Mouse (Mus musculus): ENCODE data around the gene Bbs12.

The Bbs12 gene

DNA sequence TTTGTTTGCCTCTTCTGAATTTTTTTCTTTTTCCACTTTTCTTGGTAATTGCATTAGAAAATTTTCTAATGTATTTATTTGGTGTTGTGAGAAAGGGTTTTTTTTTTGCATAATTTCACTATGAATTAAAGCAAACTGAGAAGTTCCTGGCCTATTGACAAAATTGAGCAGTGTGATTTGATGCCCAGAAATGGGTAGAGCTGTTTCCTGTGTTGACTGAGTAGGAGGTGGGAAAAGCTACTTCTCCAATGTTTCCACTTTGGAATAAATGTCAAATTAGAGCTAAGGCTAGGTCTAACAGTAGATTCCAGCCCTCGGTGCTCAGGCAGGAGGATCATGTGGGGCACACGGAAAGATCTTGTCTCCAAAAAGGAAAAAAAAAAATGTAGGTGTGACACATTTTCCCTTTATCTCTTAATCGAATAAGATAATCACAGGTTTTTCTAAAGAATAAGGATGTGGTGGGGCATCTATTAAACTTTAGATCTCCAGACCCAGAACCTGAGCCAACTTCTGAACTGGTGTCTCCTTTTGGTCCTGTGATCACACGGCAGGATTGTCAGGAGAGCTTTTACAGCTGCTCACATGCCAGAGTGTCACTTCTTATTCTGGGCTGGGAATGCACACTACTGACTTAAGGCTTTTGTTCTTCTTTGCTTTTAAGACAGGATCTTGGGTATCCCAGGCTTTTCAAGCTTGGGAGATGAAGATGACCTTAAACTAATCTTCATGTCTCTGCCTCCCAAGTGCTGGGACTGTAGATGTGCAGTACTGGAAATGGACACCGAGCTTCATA, 13.2 kb downstream of the Bbs12 start:
- DNase-seq (ENCODE audit: low read depth, low spot score): no peak

DNA sequence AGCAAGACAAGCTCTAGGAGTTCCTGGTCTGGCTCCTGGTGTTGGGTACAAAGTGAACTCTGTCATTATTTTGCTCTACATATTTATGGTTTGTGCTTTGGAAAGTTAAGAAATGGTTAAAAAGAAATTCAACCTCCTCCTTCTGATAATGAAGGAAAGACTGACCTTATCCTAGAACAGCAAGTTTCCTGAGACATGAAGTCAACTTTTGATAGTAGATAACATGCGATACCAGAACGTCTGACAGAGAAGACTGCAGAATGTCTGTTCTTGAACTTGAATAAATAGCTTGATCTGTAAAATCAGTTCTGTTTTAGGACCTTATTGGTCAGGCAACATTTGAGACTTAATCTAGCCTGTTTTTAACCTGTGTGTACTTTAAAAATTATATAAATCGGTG, 14.3 kb downstream of the Bbs12 start:
- no peak for DNase-seq (ENCODE audit: low read depth, low spot score)

DNA sequence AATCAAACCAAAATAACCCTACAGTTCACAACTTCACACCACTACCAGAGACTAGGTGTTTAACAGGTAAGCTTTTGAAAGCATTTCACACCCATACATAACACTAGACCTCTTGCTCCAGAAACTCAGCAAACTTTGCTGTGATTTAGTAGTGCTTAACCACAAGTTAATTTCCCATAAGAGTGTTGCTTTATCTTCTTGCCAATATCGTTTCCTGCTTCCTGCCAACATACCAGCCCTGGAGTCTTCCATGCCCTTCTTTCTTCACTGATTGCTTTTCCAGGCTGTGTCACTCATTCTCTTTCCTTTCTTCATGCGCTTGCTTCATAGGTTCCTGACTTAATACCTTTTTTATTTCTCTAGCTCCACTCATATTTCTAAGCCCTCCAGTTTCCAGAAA, 16.1 kb downstream of the Bbs12 start:
- DNase-seq (ENCODE audit: low read depth, low spot score): no peak

DNA sequence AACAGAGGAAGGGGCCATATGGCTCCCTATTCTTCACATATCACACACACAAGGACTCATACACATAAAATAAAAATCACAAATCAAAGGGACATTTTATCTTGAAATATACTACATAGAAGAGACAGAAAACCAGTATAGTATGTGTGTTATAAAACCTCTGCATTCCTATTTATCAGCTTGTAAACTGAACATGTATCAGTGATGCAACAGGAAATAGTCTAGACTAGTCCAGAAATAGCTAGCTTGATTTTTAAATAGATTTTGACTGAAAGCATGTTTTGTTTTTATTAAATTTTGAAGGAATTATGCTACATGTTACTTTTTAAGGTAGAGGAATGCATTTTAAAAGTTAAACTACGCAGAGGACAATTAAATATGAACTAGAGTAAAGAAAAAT, 17.6 kb downstream of the Bbs12 start:
- DNase-seq (ENCODE audit: low read depth, low spot score): no peak

DNA sequence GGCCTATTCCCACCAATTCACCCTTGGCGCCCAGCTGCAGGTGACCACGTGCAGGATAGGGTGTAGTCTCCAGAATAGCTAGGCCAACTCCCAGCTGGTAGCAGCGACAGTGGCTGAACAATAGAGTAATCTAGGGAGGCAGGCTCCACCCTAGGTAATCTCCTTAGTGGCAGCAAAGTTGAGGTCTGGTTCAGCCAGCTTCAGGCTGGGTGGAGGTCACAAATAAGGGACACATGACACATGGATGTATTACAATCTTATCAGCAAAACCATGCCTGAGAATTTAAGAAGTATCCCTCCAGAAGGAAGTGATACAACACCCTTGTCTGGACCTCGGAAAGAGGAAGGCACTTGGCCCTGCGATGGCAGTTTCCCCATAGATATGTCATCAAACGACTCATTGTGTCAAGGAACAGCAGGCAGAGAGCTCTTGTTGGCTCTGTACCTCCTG, 19.7 kb downstream of the Bbs12 start:
- DNase-seq (ENCODE audit: low read depth, low spot score): peak; percentile 26

DNA sequence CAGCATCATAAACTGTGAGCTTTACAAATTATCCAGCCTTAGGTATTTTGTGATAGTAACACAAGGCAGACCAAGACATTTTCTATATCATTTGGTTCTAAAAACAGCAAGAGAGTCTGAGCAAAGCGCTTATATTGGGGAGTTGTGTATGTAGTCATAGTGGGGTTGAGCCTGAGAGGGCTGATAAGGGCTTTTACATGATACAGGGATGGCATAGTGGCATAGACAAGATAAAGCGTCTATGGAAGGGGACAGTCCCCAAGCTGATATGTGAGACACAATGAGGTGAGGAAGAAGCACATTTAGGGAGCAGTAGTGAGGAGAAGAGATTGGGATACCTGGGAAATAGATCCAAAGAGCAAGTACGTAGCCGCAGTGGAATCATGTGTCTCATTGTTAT, 21.7 kb downstream of the Bbs12 start:
- DNase-seq (ENCODE audit: low read depth, low spot score): no peak

DNA sequence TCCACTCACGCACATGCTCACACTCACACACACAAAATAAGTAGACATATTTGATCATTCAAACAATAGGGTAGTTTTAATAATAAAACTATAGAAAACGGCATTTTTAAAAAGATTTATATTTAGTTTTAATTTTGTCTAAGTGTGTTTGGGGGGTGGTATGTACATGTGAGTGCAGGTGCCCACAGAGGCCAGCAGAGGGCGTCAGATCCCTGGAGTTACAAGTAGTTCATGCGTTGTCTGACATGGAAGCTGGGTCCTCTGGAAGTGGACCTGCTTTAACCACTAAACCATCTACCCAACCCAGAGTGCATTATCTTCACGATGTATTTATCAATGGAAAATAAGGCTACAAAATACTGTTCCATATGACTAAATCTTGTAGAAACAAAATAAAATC, 28.8 kb downstream of the Bbs12 start:
- DNase-seq (ENCODE audit: low read depth, low spot score): peak; percentile 48

DNA sequence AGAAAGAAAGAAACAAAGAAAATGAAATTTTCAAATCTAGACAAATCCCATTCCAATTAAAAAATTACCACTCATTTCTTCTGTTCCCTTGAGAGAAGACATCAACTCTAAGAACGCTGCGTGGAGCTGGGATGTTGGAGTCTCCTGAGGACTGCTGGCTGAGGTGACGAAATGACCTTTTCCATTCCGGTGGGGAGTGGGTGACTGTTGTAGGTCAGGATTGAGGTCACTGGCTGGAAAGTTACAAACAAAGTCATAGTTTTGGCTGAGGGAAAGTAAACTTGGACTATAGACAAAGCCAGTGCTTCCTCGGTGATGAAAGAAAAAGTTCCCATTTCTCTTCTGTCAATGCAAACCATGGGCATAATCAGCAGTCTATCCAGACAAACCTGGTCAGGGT, 30.5 kb downstream of the Bbs12 start:
- DNase-seq (ENCODE audit: low read depth, low spot score): no peak

DNA sequence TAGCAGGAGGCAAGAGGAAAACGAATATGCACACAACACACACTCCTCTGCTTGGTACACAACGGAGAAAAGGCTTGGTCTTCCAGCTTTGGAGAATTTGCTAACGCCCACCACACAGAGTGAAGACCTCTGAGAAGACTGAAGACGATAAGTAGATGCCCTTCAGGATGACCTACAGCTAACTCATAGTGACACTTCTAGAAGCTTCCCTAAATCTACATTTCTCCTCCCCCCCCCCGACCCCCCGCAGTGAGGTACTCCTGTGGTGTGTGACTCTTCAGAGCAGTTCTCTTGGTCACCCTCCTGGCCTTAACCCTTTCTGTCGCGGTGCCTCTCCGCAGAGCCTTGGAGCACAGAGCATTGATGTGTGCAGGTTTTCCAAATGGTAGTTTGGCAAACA, 35.3 kb downstream of the Bbs12 start:
- no peak for DNase-seq (ENCODE audit: low read depth, low spot score)

DNA sequence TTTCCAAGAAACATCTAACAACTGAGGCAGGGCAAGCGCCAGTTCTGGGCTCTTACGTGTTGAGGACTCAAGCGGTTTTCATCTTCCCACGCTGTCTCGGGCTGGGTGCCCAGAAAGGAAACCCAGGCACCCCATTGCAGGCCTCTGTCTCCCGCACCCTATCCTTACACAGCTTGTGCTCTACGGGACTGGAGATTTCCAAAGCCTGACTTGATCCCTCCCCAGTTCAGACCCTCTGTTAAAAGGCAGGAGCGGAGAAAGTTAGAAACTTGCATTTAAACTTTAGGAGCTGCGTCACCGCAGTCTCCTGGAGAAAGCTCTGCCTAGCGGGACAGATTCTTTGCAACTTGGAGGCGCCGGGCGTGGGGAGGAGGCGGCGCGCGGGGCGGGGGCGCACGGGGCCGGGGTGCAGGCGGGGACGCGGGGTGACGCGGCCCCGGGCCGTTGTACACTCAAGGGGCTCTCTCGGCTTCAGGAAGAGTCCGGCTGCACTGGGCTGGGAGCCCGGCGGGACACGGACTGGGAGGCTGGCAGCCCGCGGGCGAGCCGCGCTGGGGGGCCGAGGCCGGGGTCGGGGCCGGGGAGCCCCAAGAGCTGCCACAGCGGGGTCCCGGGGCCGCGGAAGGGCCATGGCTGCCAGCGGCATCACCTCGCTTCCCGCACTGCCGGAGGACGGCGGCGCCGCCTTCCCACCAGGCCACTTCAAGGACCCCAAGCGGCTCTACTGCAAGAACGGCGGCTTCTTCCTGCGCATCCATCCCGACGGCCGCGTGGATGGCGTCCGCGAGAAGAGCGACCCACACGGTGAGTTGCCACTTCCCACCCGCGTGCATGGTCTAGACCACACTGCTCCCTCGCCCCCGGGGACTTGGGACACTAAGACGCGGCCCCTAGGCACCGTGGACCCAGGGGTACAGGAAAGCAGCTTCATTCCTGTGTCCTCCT, 36.1 kb downstream of the Bbs12 start, which contains the start of gene Fgf2:
Fgf2 (plus strand) TSS at position 126 of the 945 bp plus-strand sequence.
- DNase-seq (ENCODE audit: low read depth, low spot score): no peak

DNA sequence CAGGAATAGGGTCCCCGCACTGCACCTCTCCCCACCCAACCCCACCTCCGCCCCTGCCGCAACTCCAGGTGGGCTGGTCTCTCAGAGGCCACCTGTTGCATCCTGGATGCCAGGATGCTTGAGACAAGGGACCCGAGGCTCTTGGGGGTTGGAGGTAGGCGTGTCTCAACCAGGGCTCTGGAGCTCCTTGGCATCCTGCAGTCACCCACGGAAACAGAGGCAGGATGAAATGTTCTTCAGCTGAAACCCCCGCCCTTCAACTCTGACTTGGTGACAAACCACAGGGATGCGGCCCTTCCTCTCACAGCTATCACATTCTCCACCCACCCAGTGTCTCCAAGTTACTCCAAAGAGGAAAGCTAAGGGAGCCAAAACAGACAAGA, 36.8 kb downstream of the Bbs12 start:
- DNase-seq (ENCODE audit: low read depth, low spot score): no peak

DNA sequence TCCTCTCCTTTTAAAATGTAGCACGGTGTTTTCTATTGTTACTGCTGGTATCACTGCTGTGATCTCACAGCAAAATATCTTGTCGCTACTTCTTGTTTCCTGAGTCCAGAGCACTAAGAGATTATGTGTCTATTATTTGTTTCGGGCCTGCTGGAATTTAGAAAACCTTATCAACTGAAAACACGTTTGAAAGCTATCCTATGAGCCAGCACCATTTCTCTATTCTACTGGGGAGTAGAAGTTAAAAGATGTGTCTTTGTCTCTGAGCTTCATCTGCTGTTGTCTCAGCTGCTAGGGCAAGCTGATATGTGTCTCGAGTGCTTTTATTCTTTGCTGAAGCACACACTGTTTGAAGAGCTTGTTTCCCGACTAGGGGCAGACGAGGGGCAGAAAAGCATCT, 38.0 kb downstream of the Bbs12 start:
- DNase-seq (ENCODE audit: low read depth, low spot score): no peak

DNA sequence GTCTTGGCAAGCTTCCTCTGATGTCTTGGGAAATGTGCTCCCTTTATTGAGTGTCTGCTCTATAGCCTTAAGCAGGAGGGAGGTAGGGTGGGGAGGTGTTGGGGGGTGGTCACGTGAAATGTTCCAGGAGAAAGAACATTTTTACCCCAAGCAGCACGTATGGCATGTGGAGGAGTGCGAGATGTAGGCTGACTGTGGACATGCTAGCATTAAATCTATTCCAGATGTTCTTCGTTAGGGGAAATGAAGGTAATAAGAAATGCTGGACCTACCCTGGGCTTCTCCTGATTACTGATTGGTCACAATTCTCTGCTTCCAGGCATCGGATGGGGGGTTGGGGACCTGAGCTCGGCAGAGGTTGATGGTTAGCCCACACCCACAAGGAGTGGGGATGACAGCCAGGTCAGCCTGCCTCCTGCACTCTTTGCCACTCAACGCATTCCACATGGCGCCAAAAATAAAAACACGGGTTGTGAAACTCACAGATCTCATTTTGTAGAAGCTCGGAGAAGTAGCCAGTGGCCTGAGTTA, 41.7 kb downstream of the Bbs12 start:
- DNase-seq (ENCODE audit: low read depth, low spot score): no peak

DNA sequence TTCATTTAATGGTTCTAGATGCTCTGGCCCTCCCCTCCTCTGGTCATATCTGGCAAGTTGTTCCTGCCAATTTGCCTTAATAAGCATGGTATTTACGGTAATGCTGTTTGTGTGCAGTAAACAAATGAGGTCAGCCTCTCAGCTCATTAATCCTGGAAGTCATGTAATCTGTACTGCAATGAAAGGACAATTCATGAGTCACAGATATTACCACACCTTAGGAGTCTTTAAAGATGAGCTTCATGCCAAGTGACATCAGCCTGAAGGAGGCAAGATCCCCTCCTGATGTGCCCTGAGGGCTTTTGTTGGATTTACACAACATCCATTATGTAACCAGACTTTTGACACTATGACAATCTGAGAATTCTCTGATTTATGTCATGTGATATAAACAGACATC, 42.4 kb downstream of the Bbs12 start:
- no peak for DNase-seq (ENCODE audit: low read depth, low spot score)

DNA sequence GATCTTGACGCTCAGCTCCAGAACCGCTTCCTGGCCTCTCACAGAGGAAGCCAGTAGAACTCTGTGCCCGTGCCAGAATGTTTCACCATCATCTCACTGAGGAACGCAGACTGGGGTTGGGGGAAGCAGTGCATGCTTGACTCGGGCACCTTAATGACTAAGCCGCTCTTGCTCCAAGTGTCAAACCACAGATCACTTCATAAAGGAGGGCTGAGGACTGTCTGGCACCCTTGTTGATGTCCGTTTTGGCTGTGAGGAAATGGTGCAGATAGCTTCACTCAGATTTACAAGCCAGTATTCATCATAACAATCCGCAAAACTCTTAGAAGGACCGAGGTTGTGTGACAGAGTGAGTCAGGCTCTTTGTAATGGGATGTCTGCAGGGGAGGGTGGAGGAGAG, 48.4 kb downstream of the Bbs12 start:
- DNase-seq (ENCODE audit: low read depth, low spot score): no peak

DNA sequence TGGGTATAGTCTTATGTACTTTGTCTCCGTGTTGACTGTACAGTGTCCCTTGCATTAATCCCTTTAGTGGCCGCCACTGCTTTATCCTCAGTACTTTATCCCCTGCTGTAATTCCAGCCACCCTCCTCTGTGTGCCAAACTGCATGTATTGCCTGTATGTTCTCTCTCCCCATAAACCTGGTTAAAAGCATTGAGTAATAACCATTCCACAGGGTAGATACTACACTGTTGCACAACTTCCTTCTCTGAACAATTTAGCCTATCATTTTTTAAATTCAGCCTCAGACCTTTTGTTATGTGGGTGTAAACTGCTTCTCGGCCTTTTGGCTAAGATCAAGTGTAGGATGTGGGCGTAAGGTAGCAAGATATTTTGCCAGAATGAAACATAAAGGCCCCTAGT, 52.8 kb downstream of the Bbs12 start:
- no peak for DNase-seq (ENCODE audit: low read depth, low spot score)

DNA sequence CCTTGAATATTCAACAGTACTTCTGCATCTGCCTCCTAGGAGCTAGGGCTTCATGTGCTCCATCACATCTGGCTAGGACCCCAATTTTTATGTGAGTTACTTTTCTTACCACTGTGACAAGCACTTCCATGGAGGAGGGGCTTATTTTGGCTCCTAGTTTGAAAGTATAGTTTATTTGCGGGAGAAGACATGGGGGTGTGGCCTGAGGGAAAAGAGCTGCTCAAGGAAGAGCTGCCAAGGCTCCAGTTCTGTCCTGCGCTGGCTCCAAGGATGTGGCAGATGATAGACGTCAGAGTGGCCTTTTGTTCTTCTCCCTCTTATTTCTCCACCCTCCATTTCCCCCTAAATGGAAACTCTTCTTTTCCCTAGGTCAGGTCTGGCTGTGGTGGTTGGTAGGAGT, 53.6 kb downstream of the Bbs12 start:
- no peak for DNase-seq (ENCODE audit: low read depth, low spot score)

DNA sequence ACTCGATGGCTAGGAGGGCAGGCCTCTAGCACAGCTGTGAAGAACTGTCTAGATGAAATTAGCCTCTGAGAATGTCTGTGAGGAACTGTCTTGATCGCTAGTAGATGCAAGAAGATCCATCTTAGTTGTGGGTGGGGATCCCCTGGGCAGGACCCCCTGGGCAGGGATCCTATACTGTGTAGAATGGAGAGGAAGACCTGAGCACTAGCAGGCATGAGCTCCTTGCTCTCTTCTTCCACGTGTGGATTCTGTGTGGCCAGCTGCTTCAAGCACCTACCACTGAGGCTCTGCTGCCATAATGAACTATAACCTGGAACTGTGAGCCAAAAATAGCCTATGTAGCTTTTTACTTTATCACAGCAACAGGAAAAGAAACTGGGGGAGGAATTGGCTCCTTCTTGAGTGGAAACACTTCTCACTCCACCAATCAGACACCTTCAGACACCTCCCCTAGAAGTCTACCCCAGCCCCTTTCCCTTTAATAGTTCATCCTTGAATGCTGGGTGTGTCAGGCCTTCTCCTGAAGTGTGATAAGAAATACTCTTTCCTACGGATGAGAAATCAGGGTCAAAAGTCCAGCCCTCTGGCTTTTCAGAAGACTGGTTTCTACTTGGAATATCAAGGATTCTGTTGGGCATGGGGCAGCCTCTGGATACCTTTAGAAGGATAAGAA, 54.2 kb downstream of the Bbs12 start:
- DNase-seq (ENCODE audit: low read depth, low spot score): no peak

DNA sequence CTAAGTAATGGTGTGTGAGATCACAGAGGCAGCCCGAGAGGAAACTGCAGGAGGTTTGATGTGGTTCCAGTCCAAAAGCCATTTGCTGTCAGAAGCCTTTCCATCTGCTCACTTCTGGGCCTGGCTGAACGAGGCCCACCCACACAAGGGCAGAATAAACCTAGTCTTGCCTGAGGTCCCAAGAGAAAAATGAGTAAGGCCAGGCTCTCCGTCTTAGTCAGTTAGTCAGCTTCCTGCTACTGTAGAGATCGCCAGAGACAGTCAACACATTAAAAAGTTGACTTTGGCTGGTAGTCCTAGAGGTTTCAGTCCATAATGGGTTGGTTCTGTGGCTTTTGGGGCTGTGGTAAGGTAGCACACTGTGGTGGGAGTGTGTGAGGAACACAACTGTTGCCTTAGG, 58.1 kb downstream of the Bbs12 start:
- DNase-seq (ENCODE audit: low read depth, low spot score): no peak
